Mouse (Mus musculus) hindbrain, embryonic 12.5 days (tissue): ENCODE measurements at regions not wholly inside any gene's neighbourhood (a gene's known extent, or its start where the extent isn't known, plus 50 kb on each side); places are given as distances from the start of the nearest gene placed in this dataset.

ENCODE experiments used
- ATAC-seq: fragments of 200-750 bp; cut with Nextera tagmentation; 2 replicates; pipeline ENCODE4 v1.8.0; 2017; ENCODE audit warnings: moderate TSS enrichment; ENCODE audit not compliant: low FRiP score
- H3K27ac ChIP-seq: fragments of 300-500 bp; sonication (generic); 2 replicates; pipeline ENCODE4 v1.5.1; 2016; ENCODE audit warnings: mild to moderate bottlenecking
- H3K27me3 ChIP-seq: fragments of 300-500 bp; sonication (generic); 2 replicates; pipeline ENCODE4 v1.6.1; 2016; ENCODE audit warnings: mild to moderate bottlenecking
- H3K36me3 ChIP-seq: fragments of 300-500 bp; sonication (generic); 2 replicates; pipeline ENCODE4 v1.6.1; 2016; ENCODE audit warnings: mild to moderate bottlenecking
- H3K4me1 ChIP-seq: fragments of 300-500 bp; sonication (generic); 2 replicates; pipeline ENCODE4 v1.6.1; 2016
- H3K4me2 ChIP-seq: fragments of 300-500 bp; sonication (generic); replicated peaks from 2 replicates; pipeline ENCODE4 v1.6.1; 2016; ENCODE audit warnings: mild to moderate bottlenecking
- H3K4me3 ChIP-seq: fragments of 300-500 bp; sonication (generic); 2 replicates; pipeline ENCODE4 v1.5.1; 2016; ENCODE audit warnings: mild to moderate bottlenecking
- H3K9ac ChIP-seq: fragments of 300-500 bp; sonication (generic); 2 replicates; pipeline ENCODE4 v1.6.1; 2016; ENCODE audit warnings: mild to moderate bottlenecking, moderate library complexity
- H3K9me3 ChIP-seq: fragments of 300-500 bp; sonication (generic); replicated peaks from 2 replicates; pipeline ENCODE4 v1.6.1; 2016; ENCODE audit warnings: mild to moderate bottlenecking
- WGBS: fragments of 180-500 bp; shearing (Covaris S2); methylation state at CpG from one replicate; pipeline ENCODE4 v1.1.7; 2016; 5-methylcytosine and 5-hydroxymethylcytosine counted together

GRCm38 (mm10) chr2:168371245-168371644, 89.7 kb upstream of the Kcng1 start:
- no peak overlapping the region for H3K4me3 ChIP-seq
- no peaks in the 10 kb centered on the region for H3K4me1 ChIP-seq
- H3K27me3 ChIP-seq, result no peaks in the 10 kb centered on the region
- H3K9ac ChIP-seq, result no peak overlapping the region
- H3K36me3 ChIP-seq, result no peaks in the 10 kb centered on the region
- ATAC-seq, result no peak
- H3K4me2 ChIP-seq, result no peak overlapping the region
- H3K27ac ChIP-seq, result no peak overlapping the region
- 41% methylated on average over 3 of the region's 3 CpGs for WGBS
- peaks cover 11% of the 10 kb centered on the region; the same call in 1 of the 2 replicates for H3K9me3 ChIP-seq

- Histone ChIP-seq H3K4me3 (no peak overlapping the region), H3K9me3 (no peaks in the 10 kb centered on the region), H3K27ac (no peak overlapping the region), H3K9ac (no peak overlapping the region), H3K4me1 (peaks cover 8% of the 10 kb centered on the region), H3K4me2 (no peak overlapping the region), H3K36me3 (no peaks in the 10 kb centered on the region), H3K27me3 (no peaks in the 10 kb centered on the region)
- WGBS, result 62% methylated on average over 8 of the region's 8 CpGs
- no peak for ATAC-seq
Measured at GRCm38 (mm10) chr2:168359200-168359599, 77.7 kb upstream of the Kcng1 start.

GRCm38 (mm10) chr2:168358551-168358950, 77.0 kb upstream of the Kcng1 start:
- H3K27ac ChIP-seq, result no peak overlapping the region
- no peaks in the 10 kb centered on the region for H3K27me3 ChIP-seq
- H3K4me3 ChIP-seq, result no peak overlapping the region
- H3K9me3 ChIP-seq, result no peaks in the 10 kb centered on the region
- H3K9ac ChIP-seq, result no peak overlapping the region
- 86% methylated on average over 6 of the region's 6 CpGs for WGBS
- H3K4me1 ChIP-seq, result peaks cover 11% of the 10 kb centered on the region
- no peak for ATAC-seq
- no peaks in the 10 kb centered on the region for H3K36me3 ChIP-seq
- H3K4me2 ChIP-seq, result no peak overlapping the region

- Histone ChIP-seq H3K27me3 (no peaks in the 10 kb centered on the region; the same call in 1 of the 2 replicates), H3K36me3 (no peaks in the 10 kb centered on the region), H3K4me3 (no peak overlapping the region), H3K27ac (no peak overlapping the region), H3K4me1 (peaks cover 11% of the 10 kb centered on the region), H3K4me2 (no peak overlapping the region), H3K9ac (no peak overlapping the region), H3K9me3 (no peaks in the 10 kb centered on the region)
- 78% methylated on average over 6 of the region's 6 CpGs for WGBS
- no peak for ATAC-seq
Measured at GRCm38 (mm10) chr2:168357815-168358214, 76.3 kb upstream of the Kcng1 start.

GRCm38 (mm10) chr2:168354397-168354796, 72.9 kb upstream of the Kcng1 start:
- WGBS, result 58% methylated on average over 10 of the region's 10 CpGs
- no peaks in the 10 kb centered on the region for H3K36me3 ChIP-seq

GRCm38 (mm10) chr2:168352626-168353025, 71.1 kb upstream of the Kcng1 start:
- H3K36me3 ChIP-seq, result no peaks in the 10 kb centered on the region
- H3K9ac ChIP-seq, result no peak overlapping the region
- H3K4me2 ChIP-seq, result no peak overlapping the region
- 68% methylated on average over 5 of the region's 5 CpGs for WGBS
- 0 out of 2 replicates have a peak, but pooled peaks cover 2% of the 10 kb centered on the region for H3K9me3 ChIP-seq
- ATAC-seq, result no peak
- H3K4me1 ChIP-seq, result peaks cover 14% of the 10 kb centered on the region
- H3K27ac ChIP-seq, result no peak overlapping the region
- no peak overlapping the region for H3K4me3 ChIP-seq
- peaks cover 3% of the 10 kb centered on the region; the same call in 1 of the 2 replicates for H3K27me3 ChIP-seq

More at GRCm38 (mm10) chr2:168354397-168354796, 72.9 kb upstream of the Kcng1 start:
- no peaks in the 10 kb centered on the region for H3K9me3 ChIP-seq
- H3K27ac ChIP-seq, result no peak overlapping the region
- peaks cover 14% of the 10 kb centered on the region for H3K4me1 ChIP-seq
- no peak overlapping the region for H3K9ac ChIP-seq
- H3K27me3 ChIP-seq, result peaks cover 3% of the 10 kb centered on the region; the same call in 1 of the 2 replicates
- no peak overlapping the region for H3K4me2 ChIP-seq
- H3K4me3 ChIP-seq, result no peak overlapping the region
- ATAC-seq, result no peak

- H3K27ac ChIP-seq, result no peak overlapping the region
- no peak overlapping the region for H3K4me3 ChIP-seq
- H3K9ac ChIP-seq, result no peak overlapping the region
- peaks cover 3% of the 10 kb centered on the region; the same call in 1 of the 2 replicates for H3K27me3 ChIP-seq
- no peaks in the 10 kb centered on the region for H3K36me3 ChIP-seq
- peaks cover 14% of the 10 kb centered on the region for H3K4me1 ChIP-seq
- ATAC-seq, result no peak
- no peak overlapping the region for H3K4me2 ChIP-seq
- 0 out of 2 replicates have a peak, but pooled peaks cover 5% of the 10 kb centered on the region for H3K9me3 ChIP-seq
- WGBS, result 61% methylated on average over 3 of the region's 3 CpGs
Measured at GRCm38 (mm10) chr2:168352194-168352593, 70.7 kb upstream of the Kcng1 start.

- H3K27ac ChIP-seq, result no peak overlapping the region
- no peak overlapping the region for H3K4me2 ChIP-seq
- H3K36me3 ChIP-seq, result no peaks in the 10 kb centered on the region
- H3K9me3 ChIP-seq, result 0 out of 2 replicates have a peak, but pooled peaks cover 5% of the 10 kb centered on the region
- H3K9ac ChIP-seq, result no peak overlapping the region
- 93% methylated on average over 5 of the region's 5 CpGs for WGBS
- H3K4me3 ChIP-seq, result no peak overlapping the region
- no peak for ATAC-seq
- H3K4me1 ChIP-seq, result peaks cover 23% of the 10 kb centered on the region
- no peaks in the 10 kb centered on the region for H3K27me3 ChIP-seq
Measured at GRCm38 (mm10) chr2:168345384-168345783, 63.8 kb upstream of the Kcng1 start.

GRCm38 (mm10) chr2:168343705-168344104, 62.2 kb upstream of the Kcng1 start:
- H3K9ac ChIP-seq, result no peak overlapping the region
- no peak overlapping the region for H3K4me2 ChIP-seq
- peak; percentile 84 for ATAC-seq
- H3K27ac ChIP-seq, result peak overlapping the region; percentile 52; the same call in 1 of the 2 replicates
- no peaks in the 10 kb centered on the region for H3K27me3 ChIP-seq
- 0 out of 2 replicates have a peak, but pooled peaks cover 5% of the 10 kb centered on the region for H3K9me3 ChIP-seq
- H3K36me3 ChIP-seq, result no peaks in the 10 kb centered on the region
- H3K4me3 ChIP-seq, result no peak overlapping the region
- 43% methylated on average over 7 of the region's 7 CpGs for WGBS
- peaks cover 23% of the 10 kb centered on the region for H3K4me1 ChIP-seq

- Histone ChIP-seq H3K27me3 (no peaks in the 10 kb centered on the region), H3K36me3 (no peaks in the 10 kb centered on the region), H3K27ac (no peak overlapping the region), H3K9ac (no peak overlapping the region), H3K4me1 (peaks cover 23% of the 10 kb centered on the region), H3K4me3 (no peak overlapping the region), H3K9me3 (no peaks in the 10 kb centered on the region), H3K4me2 (no peak overlapping the region)
- no peak for ATAC-seq
- 59% methylated on average over 6 of the region's 6 CpGs for WGBS
Measured at GRCm38 (mm10) chr2:168338819-168339218, 57.3 kb upstream of the Kcng1 start.

GRCm38 (mm10) chr2:168338382-168338781, 56.8 kb upstream of the Kcng1 start:
- Histone ChIP-seq H3K4me1 (peaks cover 24% of the 10 kb centered on the region), H3K9ac (no peak overlapping the region), H3K4me3 (no peak overlapping the region), H3K27me3 (no peaks in the 10 kb centered on the region), H3K27ac (no peak overlapping the region), H3K9me3 (no peaks in the 10 kb centered on the region), H3K36me3 (no peaks in the 10 kb centered on the region), H3K4me2 (no peak overlapping the region)
- ATAC-seq, result no peak
- 49% methylated on average over 4 of the region's 4 CpGs for WGBS

GRCm38 (mm10) chr2:168337611-168338010, 56.1 kb upstream of the Kcng1 start:
- H3K36me3 ChIP-seq, result no peaks in the 10 kb centered on the region
- no peaks in the 10 kb centered on the region for H3K27me3 ChIP-seq
- ATAC-seq, result no peak
- no peaks in the 10 kb centered on the region for H3K9me3 ChIP-seq
- H3K4me1 ChIP-seq, result peaks cover 24% of the 10 kb centered on the region
- no peak overlapping the region for H3K4me3 ChIP-seq
- 69% methylated on average over 3 of the region's 3 CpGs for whole genome bisulfite sequencing
- H3K9ac ChIP-seq, result no peak overlapping the region
- no peak overlapping the region for H3K27ac ChIP-seq
- no peak overlapping the region for H3K4me2 ChIP-seq

- H3K9ac ChIP-seq, result no peak overlapping the region
- H3K4me1 ChIP-seq, result peaks cover 21% of the 10 kb centered on the region
- H3K9me3 ChIP-seq, result no peaks in the 10 kb centered on the region
- H3K27me3 ChIP-seq, result 0 out of 2 replicates have a peak, but pooled peaks cover 3% of the 10 kb centered on the region
- no peaks in the 10 kb centered on the region for H3K36me3 ChIP-seq
- no peak for ATAC-seq
- H3K4me2 ChIP-seq, result no peak overlapping the region
- 91% methylated on average over 11 of the region's 11 CpGs for WGBS
- no peak overlapping the region for H3K27ac ChIP-seq
- no peak overlapping the region for H3K4me3 ChIP-seq
Measured at GRCm38 (mm10) chr2:168335739-168336385, 54.3 kb upstream of the Kcng1 start.
